18 mouse cellular contexts compared by ENCODE assay signal in the genomic region with DNA sequence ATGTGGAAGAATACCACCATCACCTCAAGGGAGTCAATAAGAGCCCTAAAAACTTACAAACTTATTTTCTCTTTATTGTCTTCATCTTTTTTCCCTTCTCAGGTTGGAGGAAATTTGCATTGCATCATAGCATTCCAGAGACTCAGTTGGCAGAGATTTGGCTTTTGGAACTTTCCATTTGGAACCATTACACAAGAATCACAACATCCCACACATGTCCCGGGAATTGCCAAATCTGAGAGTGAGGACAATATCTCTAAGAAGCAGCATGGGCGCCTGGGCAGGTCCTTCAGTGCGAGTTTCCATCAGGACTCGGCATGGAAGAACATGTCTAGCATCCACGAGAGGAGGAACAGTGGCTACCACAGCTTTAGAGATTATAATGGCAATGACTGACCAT.
"Had no signal": no experiment of that assay in that cellular context is flagged by ENCODE, and none has a peak within 500 bp of the region (broad histone marks: within the 10 kb centered on the region; RNA-seq: fewer than 3 reads in every experiment).

No protein-coding gene starts in this region.

- H3K27ac ChIP-seq: intestine, embryonic 15.5 days; layer of hippocampus, adult 2 months; left cerebral cortex, adult 2 months; limb, embryonic 12.5 days; limb, embryonic 15.5 days; liver, embryonic 13.5 days; macrophage; midbrain, embryonic 12.5 days; stomach, embryonic 15.5 days had no signal

- H3K27me3 ChIP-seq: intestine, embryonic 15.5 days; limb, embryonic 12.5 days; limb, embryonic 15.5 days; liver, embryonic 13.5 days; midbrain, embryonic 12.5 days; stomach, embryonic 15.5 days had no signal

- DNase-seq: kidney, adult 11 months; kidney, adult 8-10 months; kidney, postnatal 25 days; layer of hippocampus, adult 9-11 months; liver, embryonic 13.5 days; lung, embryonic 14.5 days; right cerebral cortex, postnatal 14 days; spleen, adult 18-20 months; thymus, postnatal 25 days had no signal

- H3K4me1 ChIP-seq: limb, embryonic 12.5 days; stomach, embryonic 15.5 days had no signal

- H3K9ac ChIP-seq: intestine, embryonic 15.5 days; limb, embryonic 12.5 days; limb, embryonic 15.5 days; liver, embryonic 13.5 days; lung, embryonic 14.5 days; midbrain, embryonic 12.5 days; stomach, embryonic 15.5 days had no signal

- H3K4me2 ChIP-seq: intestine, embryonic 15.5 days; limb, embryonic 12.5 days; limb, embryonic 15.5 days; liver, embryonic 13.5 days; lung, embryonic 14.5 days; midbrain, embryonic 12.5 days; stomach, embryonic 15.5 days had no signal

- ATAC-seq: intestine, embryonic 15.5 days; lung, postnatal 0 days had no signal

- H3K9me3 ChIP-seq: intestine, embryonic 15.5 days; limb, embryonic 12.5 days; limb, embryonic 15.5 days; liver, embryonic 13.5 days; midbrain, embryonic 12.5 days; stomach, embryonic 15.5 days had no signal

- H3K4me3 ChIP-seq: intestine, embryonic 15.5 days; layer of hippocampus, adult 2 months; left cerebral cortex, adult 2 months; limb, embryonic 12.5 days; limb, embryonic 15.5 days; liver, embryonic 13.5 days; midbrain, embryonic 12.5 days; stomach, embryonic 15.5 days had no signal
